In the genomic region with DNA sequence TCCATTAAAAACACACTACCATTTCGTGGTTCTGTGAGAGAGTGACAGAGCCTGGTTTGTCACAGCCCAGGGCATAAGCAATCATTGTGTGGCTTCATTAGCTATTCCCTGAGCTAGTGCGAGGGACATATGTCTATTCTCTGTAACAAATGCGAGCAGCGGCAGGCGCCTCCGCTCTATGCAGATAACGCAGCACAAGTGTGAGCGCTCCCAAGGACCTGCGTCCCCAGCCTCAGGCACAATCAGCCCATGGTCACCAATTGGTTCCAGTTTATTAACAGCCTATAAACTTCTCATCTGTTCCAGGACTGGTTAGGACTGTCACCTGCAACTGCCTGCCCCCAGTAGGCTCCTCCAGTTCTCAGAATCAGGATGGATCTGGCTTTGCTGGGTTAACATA, we compare ENCODE assay signal across 23 mouse cellular contexts. TPM values are rescaled to one million over a fixed set of nuclear protein-coding genes. Genes with fewer than 3 reads are reported as not detected.
DNase-seq lines count a peak whose midpoint lies in the region; ATAC-seq lines count a peak whose summit lies in the region.
"Had no signal": no experiment of that assay in that cellular context is flagged by ENCODE, and none has a peak within 500 bp of the region (broad histone marks: within the 10 kb centered on the region; RNA-seq: fewer than 3 reads in every experiment).

No protein-coding gene starts in this region.

- no peak overlapping the region for H3K4me3 ChIP-seq in forebrain, embryonic 11.5 days (ENCODE audit: low read depth, low read length)
- no peak overlapping the region for H3K4me3 ChIP-seq in forebrain, embryonic 10.5 days
- H3K4me3 ChIP-seq in neural tube, embryonic 11.5 days (ENCODE audit: low read depth, low read length): no peak overlapping the region
- no peak overlapping the region for H3K4me3 ChIP-seq in forebrain, embryonic 16.5 days (replicated peaks; ENCODE audit: low read length)
- no peak overlapping the region for H3K4me3 ChIP-seq in midbrain, embryonic 15.5 days
- H3K4me3 ChIP-seq: embryonic facial prominence, embryonic 13.5 days; limb, embryonic 15.5 days; liver, embryonic 15.5 days had no signal

- H3K4me2 ChIP-seq in forebrain, embryonic 11.5 days (ENCODE audit: low read depth, low read length, severe bottlenecking): no peak overlapping the region
- no peak overlapping the region for H3K4me2 ChIP-seq in neural tube, embryonic 11.5 days (ENCODE audit: low read depth)
- H3K4me2 ChIP-seq in forebrain, embryonic 16.5 days (ENCODE audit: low read length): no peak overlapping the region
- no peak overlapping the region for H3K4me2 ChIP-seq in midbrain, embryonic 15.5 days
- H3K4me2 ChIP-seq: embryonic facial prominence, embryonic 13.5 days; limb, embryonic 15.5 days; liver, embryonic 15.5 days had no signal

- no peak overlapping the region for H3K27ac ChIP-seq in forebrain, embryonic 11.5 days (ENCODE audit: low read depth, low read length)
- H3K27ac ChIP-seq in forebrain, embryonic 10.5 days: no peak overlapping the region
- H3K27ac ChIP-seq in neural tube, embryonic 11.5 days (ENCODE audit: low read depth, low read length): no peak overlapping the region
- no peak overlapping the region for H3K27ac ChIP-seq in forebrain, embryonic 16.5 days (ENCODE audit: low read length)
- no peak overlapping the region for H3K27ac ChIP-seq in midbrain, embryonic 15.5 days
- H3K27ac ChIP-seq: embryonic facial prominence, embryonic 13.5 days; limb, embryonic 15.5 days; liver, embryonic 15.5 days; macrophage; stomach, postnatal 0 days had no signal

- no peak for DNase-seq in forebrain, embryonic 11.5 days (ENCODE audit: low spot score)
- no peak for DNase-seq in forebrain, embryonic 10.5 days (ENCODE audit: extremely low spot score, low spot score)
- DNase-seq in neural tube, embryonic 11.5 days (ENCODE audit: low spot score): peak; percentile 60
- no peak for DNase-seq in neural tube, embryonic 10.5 days (ENCODE audit: extremely low spot score, low spot score)
- DNase-seq in thymus, postnatal 36 days: no peak
- DNase-seq: adrenal gland, postnatal 36 days; cerebellum, adult 8-10 months; kidney, adult 18-20 months; kidney, postnatal 10 days had no signal

- 0 out of 2 replicates have a peak, but pooled peaks have one; percentile 46 for ATAC-seq in forebrain, embryonic 11.5 days (replicated peaks; ENCODE audit: low FRiP score)
- ATAC-seq in neural tube, embryonic 11.5 days (ENCODE audit: insufficient read depth, low FRiP score, low TSS enrichment): peak; percentile 73
- ATAC-seq in forebrain, embryonic 16.5 days: 0 out of 2 replicates have a peak, but pooled peaks have one; percentile 36
- ATAC-seq in midbrain, embryonic 15.5 days (replicated peaks): peak; percentile 50; the same call in 1 of the 2 replicates
- no peak for ATAC-seq in erythroblast, adult 5-6 weeks (replicated peaks; ENCODE audit: low FRiP score, poor library complexity, severe bottlenecking)

- H3K4me1 ChIP-seq in forebrain, embryonic 11.5 days (replicated peaks; ENCODE audit: control insufficient read depth, insufficient read depth, low read length): no peaks in the 10 kb centered on the region
- H3K4me1 ChIP-seq in forebrain, embryonic 10.5 days: no peaks in the 10 kb centered on the region
- no peaks in the 10 kb centered on the region for H3K4me1 ChIP-seq in neural tube, embryonic 11.5 days (ENCODE audit: control insufficient read depth, insufficient read depth, low read length)
- H3K4me1 ChIP-seq in forebrain, embryonic 16.5 days (replicated peaks; ENCODE audit: control insufficient read depth, insufficient read depth, low read length): no peaks in the 10 kb centered on the region
- peaks cover 2% of the 10 kb centered on the region; the same call in 1 of the 2 replicates for H3K4me1 ChIP-seq in midbrain, embryonic 15.5 days
- H3K4me1 ChIP-seq: embryonic facial prominence, embryonic 13.5 days; limb, embryonic 15.5 days; liver, embryonic 15.5 days had no signal

- H3K9me3 ChIP-seq in forebrain, embryonic 11.5 days (ENCODE audit: control insufficient read depth, low read length): no peaks in the 10 kb centered on the region
- no peaks in the 10 kb centered on the region for H3K9me3 ChIP-seq in forebrain, embryonic 10.5 days
- no peaks in the 10 kb centered on the region for H3K9me3 ChIP-seq in neural tube, embryonic 11.5 days (ENCODE audit: control insufficient read depth, low read length)
- H3K9me3 ChIP-seq in forebrain, embryonic 16.5 days (ENCODE audit: control insufficient read depth, low read length): no peaks in the 10 kb centered on the region
- H3K9me3 ChIP-seq in midbrain, embryonic 15.5 days: no peaks in the 10 kb centered on the region
- H3K9me3 ChIP-seq: embryonic facial prominence, embryonic 13.5 days; limb, embryonic 15.5 days; liver, embryonic 15.5 days had no signal

- WGBS in forebrain, embryonic 11.5 days: 47% methylated on average over 9 of the region's 9 CpGs
- 64% methylated on average over 9 of the region's 9 CpGs for WGBS in forebrain, embryonic 10.5 days
- 24% methylated on average over 9 of the region's 9 CpGs for WGBS in neural tube, embryonic 11.5 days
- WGBS in forebrain, embryonic 16.5 days: 24% methylated on average over 9 of the region's 9 CpGs
- WGBS in midbrain, embryonic 15.5 days: 19% methylated on average over 9 of the region's 9 CpGs

- H3K36me3 ChIP-seq in forebrain, embryonic 11.5 days (ENCODE audit: control insufficient read depth, insufficient read depth, low read length): no peaks in the 10 kb centered on the region
- no peaks in the 10 kb centered on the region for H3K36me3 ChIP-seq in forebrain, embryonic 10.5 days (replicated peaks)
- no peaks in the 10 kb centered on the region for H3K36me3 ChIP-seq in neural tube, embryonic 11.5 days (ENCODE audit: control insufficient read depth, insufficient read depth, low read length)
- H3K36me3 ChIP-seq in forebrain, embryonic 16.5 days (ENCODE audit: control insufficient read depth, insufficient read depth): no peaks in the 10 kb centered on the region
- no peaks in the 10 kb centered on the region for H3K36me3 ChIP-seq in midbrain, embryonic 15.5 days (replicated peaks)
- H3K36me3 ChIP-seq: embryonic facial prominence, embryonic 13.5 days; limb, embryonic 15.5 days; liver, embryonic 15.5 days had no signal

- H3K9ac ChIP-seq in forebrain, embryonic 11.5 days (ENCODE audit: low read length): no peak overlapping the region
- H3K9ac ChIP-seq in neural tube, embryonic 11.5 days (ENCODE audit: low read length): no peak overlapping the region
- no peak overlapping the region for H3K9ac ChIP-seq in forebrain, embryonic 16.5 days (replicated peaks; ENCODE audit: low read depth, low read length)
- H3K9ac ChIP-seq in midbrain, embryonic 15.5 days: no peak overlapping the region
- H3K9ac ChIP-seq: embryonic facial prominence, embryonic 13.5 days; limb, embryonic 15.5 days; liver, embryonic 15.5 days had no signal

- peaks cover 8% of the 10 kb centered on the region; the same call in 1 of the 2 replicates for H3K27me3 ChIP-seq in forebrain, embryonic 11.5 days (ENCODE audit: control insufficient read depth, insufficient read depth, low read length)
- H3K27me3 ChIP-seq in forebrain, embryonic 10.5 days (ENCODE audit: poor library complexity, severe bottlenecking): peaks cover 57% of the 10 kb centered on the region
- peaks cover 25% of the 10 kb centered on the region for H3K27me3 ChIP-seq in neural tube, embryonic 11.5 days (ENCODE audit: control insufficient read depth, insufficient read depth, low read length)
- H3K27me3 ChIP-seq in forebrain, embryonic 16.5 days (replicated peaks; ENCODE audit: control insufficient read depth, insufficient read depth, low read length): peaks cover 6% of the 10 kb centered on the region; the same call in 1 of the 2 replicates
- H3K27me3 ChIP-seq in midbrain, embryonic 15.5 days (replicated peaks): peaks cover 21% of the 10 kb centered on the region

RNA-seq across cellular contexts. Expression of gene Olig2, which starts 21.0 kb away (rescaled TPM):
- 20.3 and 27.4 TPM in 2 replicates for polyA plus RNA-seq in forebrain, embryonic 11.5 days (2014; fragmentation: Nextera tagmentation; extraction: Ambion mirVana)
- 10.5 and 11.2 TPM in 2 replicates for polyA plus RNA-seq in forebrain, embryonic 10.5 days (2016; fragmentation: Nextera tagmentation; extraction: Ambion mirVana)
- polyA plus RNA-seq in neural tube, embryonic 11.5 days (2014; fragmentation: Nextera tagmentation; extraction: Ambion mirVana): 1.2 and 2.0 TPM in 2 replicates
- polyA plus RNA-seq in forebrain, embryonic 16.5 days (2015; fragmentation: Nextera tagmentation; extraction: Ambion mirVana): 4.7 and 5.7 TPM in 2 replicates
- 10.4 and 10.7 TPM in 2 replicates for polyA plus RNA-seq in midbrain, embryonic 15.5 days (2015; fragmentation: Nextera tagmentation; extraction: Ambion mirVana)
- total RNA-seq in erythroblast, adult 5-6 weeks (2015; ENCODE audit: low replicate concordance): not detected in 2 replicates
- total RNA-seq in erythroblast, adult 5-6 weeks (2017; ENCODE audit: low replicate concordance): not detected in 2 replicates
- total RNA-seq: adrenal gland, postnatal 36 days; CH12.LX; gastrocnemius, postnatal 4 days; MEL; monocyte, adult 5-6 weeks had no signal
- polyA plus RNA-seq: heart, embryonic 16.5 days; limb, embryonic 15.5 days; liver, embryonic 15.5 days; lung, embryonic 16.5 days; macrophage; stomach, postnatal 0 days had no signal

RNA-seq across cellular contexts. Expression of gene Olig1, which starts 23.3 kb away (rescaled TPM):
- polyA plus RNA-seq in forebrain, embryonic 11.5 days (2014; fragmentation: Nextera tagmentation; extraction: Ambion mirVana): 9.0 and 12.3 TPM in 2 replicates
- 8.3 and 8.5 TPM in 2 replicates for polyA plus RNA-seq in forebrain, embryonic 10.5 days (2016; fragmentation: Nextera tagmentation; extraction: Ambion mirVana)
- 0.31 and 0.45 TPM in 2 replicates for polyA plus RNA-seq in neural tube, embryonic 11.5 days (2014; fragmentation: Nextera tagmentation; extraction: Ambion mirVana)
- 32.3 and 39.7 TPM in 2 replicates for polyA plus RNA-seq in forebrain, embryonic 16.5 days (2015; fragmentation: Nextera tagmentation; extraction: Ambion mirVana)
- polyA plus RNA-seq in midbrain, embryonic 15.5 days (2015; fragmentation: Nextera tagmentation; extraction: Ambion mirVana): 79.2 and 81.5 TPM in 2 replicates
- total RNA-seq in erythroblast, adult 5-6 weeks (2015; ENCODE audit: low replicate concordance): not detected in 2 replicates
- not detected in 2 replicates for total RNA-seq in erythroblast, adult 5-6 weeks (2017; ENCODE audit: low replicate concordance)
- total RNA-seq: CH12.LX; MEL; monocyte, adult 5-6 weeks had no signal
- polyA plus RNA-seq: lung, embryonic 16.5 days; macrophage had no signal
